ENCODE assay signal across 15 mouse cellular contexts in the genomic region with DNA sequence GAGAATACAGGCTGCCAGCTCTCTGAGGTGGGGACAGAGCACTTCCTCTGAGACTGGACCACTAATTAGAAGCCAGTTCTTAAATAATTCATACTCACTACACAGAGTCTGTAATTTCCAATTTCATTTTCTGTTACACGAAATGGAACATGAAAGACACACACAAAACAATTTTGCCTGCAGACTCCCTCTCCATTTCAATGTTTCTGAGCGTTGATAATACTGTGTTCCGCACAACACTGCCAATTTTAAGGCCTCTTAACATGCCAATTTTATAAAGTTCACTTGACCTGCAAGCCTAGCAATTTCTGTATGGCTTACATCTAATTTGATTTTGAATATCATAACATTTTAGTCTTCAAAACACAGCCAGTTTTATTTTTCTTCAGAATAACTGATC.
"Had no signal": no experiment of that assay in that cellular context is flagged by ENCODE, and none has a peak within 500 bp of the region (broad histone marks: within the 10 kb centered on the region; RNA-seq: fewer than 3 reads in every experiment).

No protein-coding gene starts in this region.

- H3K36me3 ChIP-seq: limb, embryonic 12.5 days; limb, embryonic 15.5 days had no signal

- H3K4me2 ChIP-seq: limb, embryonic 12.5 days; limb, embryonic 15.5 days; liver, embryonic 11.5 days; lung, embryonic 14.5 days had no signal

- DNase-seq: kidney, adult 18-20 months; kidney, adult 9 months; kidney, postnatal 14 days; kidney, postnatal 4 days; left cerebral cortex, postnatal 4 days; liver, postnatal 0 days; lung, embryonic 14.5 days; thymus, adult 18-20 months; thymus, postnatal 36 days had no signal

- H3K9ac ChIP-seq: limb, embryonic 12.5 days; limb, embryonic 15.5 days; liver, embryonic 14.5 days; liver, postnatal 0 days; lung, embryonic 14.5 days had no signal

- ATAC-seq: liver, postnatal 0 days; lung, postnatal 0 days had no signal

- H3K9me3 ChIP-seq: limb, embryonic 12.5 days; limb, embryonic 15.5 days had no signal

- H3K27me3 ChIP-seq: limb, embryonic 12.5 days; limb, embryonic 15.5 days had no signal

- H3K4me3 ChIP-seq: limb, embryonic 12.5 days; limb, embryonic 15.5 days had no signal

- H3K27ac ChIP-seq: limb, embryonic 12.5 days; limb, embryonic 15.5 days; liver, embryonic 14.5 days; macrophage had no signal
